Mouse (Mus musculus): Measurements from ENCODE around the gene Golga1.

Golga1 gene

GRCm38 (mm10) chr2:39006149-39006730, 59.1 kb downstream of the Golga1 start:
- DNase-seq (ENCODE audit: extremely low spot score): no peak

- DNase-seq (ENCODE audit: extremely low spot score): peak; percentile 42
These were observed 59.7 kb downstream of the Golga1 start, which contains the start of gene Rpl35 for GRCm38 (mm10) chr2:39005574-39006079. Rpl35 (minus strand) TSS chr2:39005624.

- DNase-seq (ENCODE audit: extremely low spot score): peak; percentile 88
These were observed 60.4 kb downstream of the Golga1 start, which contains the start of gene Arpc5l for GRCm38 (mm10) chr2:39004880-39005435. Arpc5l (plus strand) TSS chr2:39005348.

GRCm38 (mm10) chr2:39004372-39004771, 61.0 kb downstream of the Golga1 start:
- DNase-seq (ENCODE audit: extremely low spot score): peak; percentile 24

- DNase-seq (ENCODE audit: extremely low spot score): no peak
These were observed 61.8 kb downstream of the Golga1 start for GRCm38 (mm10) chr2:39003512-39003911.

- no peak for DNase-seq (ENCODE audit: extremely low spot score)
These were observed 62.2 kb downstream of the Golga1 start for GRCm38 (mm10) chr2:39003106-39003505.

GRCm38 (mm10) chr2:39001866-39002265, 63.5 kb downstream of the Golga1 start:
- no peak for DNase-seq (ENCODE audit: extremely low spot score)

GRCm38 (mm10) chr2:39000587-39000919, 64.8 kb downstream of the Golga1 start:
- peak; percentile 29 for DNase-seq (ENCODE audit: extremely low spot score)

- peak; percentile 20 for DNase-seq (ENCODE audit: extremely low spot score)
These were observed 65.3 kb downstream of the Golga1 start for GRCm38 (mm10) chr2:38999910-39000586.

GRCm38 (mm10) chr2:38999381-38999780, 66.0 kb downstream of the Golga1 start:
- DNase-seq (ENCODE audit: extremely low spot score): peak; percentile 27

GRCm38 (mm10) chr2:38997386-38998374, 67.7 kb downstream of the Golga1 start, which contains the start of gene Wdr38:
Wdr38 (plus strand) TSS chr2:38997476.
- DNase-seq (ENCODE audit: extremely low spot score): peak; percentile 92

GRCm38 (mm10) chr2:38992452-38992851, 72.9 kb downstream of the Golga1 start:
- no peak for DNase-seq (ENCODE audit: extremely low spot score)

GRCm38 (mm10) chr2:38992004-38992403, 73.3 kb downstream of the Golga1 start:
- no peak for DNase-seq (ENCODE audit: extremely low spot score)

GRCm38 (mm10) chr2:38988929-38989328, 76.4 kb downstream of the Golga1 start:
- DNase-seq (ENCODE audit: extremely low spot score): no peak

- DNase-seq (ENCODE audit: extremely low spot score): no peak
These were observed 77.4 kb downstream of the Golga1 start for GRCm38 (mm10) chr2:38987803-38988510.

- DNase-seq (ENCODE audit: extremely low spot score): no peak
These were observed 78.0 kb downstream of the Golga1 start for GRCm38 (mm10) chr2:38987371-38987770.

- DNase-seq (ENCODE audit: extremely low spot score): no peak
These were observed 78.8 kb downstream of the Golga1 start for GRCm38 (mm10) chr2:38986580-38986979.

GRCm38 (mm10) chr2:38983456-38983855, 81.9 kb downstream of the Golga1 start:
- DNase-seq (ENCODE audit: extremely low spot score): no peak

GRCm38 (mm10) chr2:38977837-38978236, 87.5 kb downstream of the Golga1 start:
- DNase-seq (ENCODE audit: extremely low spot score): no peak

- DNase-seq (ENCODE audit: extremely low spot score): no peak
These were observed 89.2 kb downstream of the Golga1 start for GRCm38 (mm10) chr2:38975941-38976805.
